Mouse (Mus musculus): ENCODE results near the gene Ogfod3. TPM values are rescaled to one million over a fixed set of nuclear protein-coding genes. Genes with fewer than 3 reads are reported as not detected.

The Ogfod3 gene
- polyA plus RNA-seq, 1 experiment from 2014 or later: 28.3 TPM

GRCm38 (mm10) chr11:121228129-121229017 is 23.9 kb upstream of the Ogfod3 start:
- peak overlapping the region; percentile 80 for H3K27ac ChIP-seq (replicated peaks)
- no peaks in the 10 kb centered on the region for H3K9me3 ChIP-seq
- no peaks in the 10 kb centered on the region for H3K27me3 ChIP-seq
- 23% methylated on average over 21 of the region's 21 CpGs for WGBS
- H3K4me1 ChIP-seq (replicated peaks): peaks cover 24% of the 10 kb centered on the region
- peak; percentile 8 for ATAC-seq (ENCODE audit: low FRiP score, low read depth)
- H3K9ac ChIP-seq: peak overlapping the region; percentile 70
- H3K4me2 ChIP-seq: peak overlapping the region; percentile 84
- H3K36me3 ChIP-seq: peaks cover 26% of the 10 kb centered on the region
- peak overlapping the region; percentile 81 for H3K4me3 ChIP-seq

GRCm38 (mm10) chr11:121221321-121222010 is 17.0 kb upstream of the Ogfod3 start:
- ATAC-seq (ENCODE audit: low FRiP score, low read depth): no peak
- whole genome bisulfite sequencing: 94% methylated on average over 6 of the region's 6 CpGs

GRCm38 (mm10) chr11:121220771-121221170 is 16.3 kb upstream of the Ogfod3 start:
- Histone ChIP-seq H3K27me3 (no peaks in the 10 kb centered on the region), H3K4me2 (no peak overlapping the region), H3K27ac (replicated peaks) (no peak overlapping the region), H3K9me3 (no peaks in the 10 kb centered on the region), H3K36me3 (peaks cover 58% of the 10 kb centered on the region), H3K4me1 (replicated peaks) (no peaks in the 10 kb centered on the region), H3K9ac (no peak overlapping the region), H3K4me3 (no peak overlapping the region)
- ATAC-seq (ENCODE audit: low FRiP score, low read depth): no peak
- 89% methylated on average over 5 of the region's 5 CpGs for WGBS

More at GRCm38 (mm10) chr11:121221321-121222010, 17.0 kb upstream of the Ogfod3 start:
- Histone ChIP-seq H3K9ac (no peak overlapping the region), H3K27me3 (no peaks in the 10 kb centered on the region), H3K4me3 (no peak overlapping the region), H3K9me3 (no peaks in the 10 kb centered on the region), H3K27ac (replicated peaks) (no peak overlapping the region), H3K36me3 (peaks cover 59% of the 10 kb centered on the region), H3K4me1 (replicated peaks) (no peaks in the 10 kb centered on the region), H3K4me2 (no peak overlapping the region)

- no peak overlapping the region for H3K4me2 ChIP-seq
These were observed 15.3 kb upstream of the Ogfod3 start for GRCm38 (mm10) chr11:121219776-121220175.

GRCm38 (mm10) chr11:121216831-121217230 is 12.3 kb upstream of the Ogfod3 start:
- Histone ChIP-seq H3K4me1 (replicated peaks) (no peaks in the 10 kb centered on the region), H3K9me3 (no peaks in the 10 kb centered on the region), H3K27ac (replicated peaks) (no peak overlapping the region), H3K27me3 (no peaks in the 10 kb centered on the region), H3K4me2 (no peak overlapping the region), H3K9ac (no peak overlapping the region), H3K36me3 (peaks cover 35% of the 10 kb centered on the region), H3K4me3 (no peak overlapping the region)
- WGBS: 99% methylated on average over 3 of the region's 3 CpGs
- ATAC-seq (ENCODE audit: low FRiP score, low read depth): no peak

More at GRCm38 (mm10) chr11:121219776-121220175, 15.3 kb upstream of the Ogfod3 start:
- Histone ChIP-seq H3K36me3 (peaks cover 48% of the 10 kb centered on the region), H3K4me3 (no peak overlapping the region), H3K9me3 (no peaks in the 10 kb centered on the region), H3K4me1 (replicated peaks) (no peaks in the 10 kb centered on the region), H3K27ac (replicated peaks) (no peak overlapping the region), H3K27me3 (no peaks in the 10 kb centered on the region), H3K9ac (no peak overlapping the region)
- no peak for ATAC-seq (ENCODE audit: low FRiP score, low read depth)
- 91% methylated on average over 11 of the region's 11 CpGs for WGBS

GRCm38 (mm10) chr11:121203859-121204160 is 701 bp downstream of the Ogfod3 start:
- 1% methylated on average over 5 of the region's 5 CpGs for WGBS

GRCm38 (mm10) chr11:121201436-121202198 is 2.9 kb downstream of the Ogfod3 start:
- no peak overlapping the region for H3K9ac ChIP-seq
- no peak for ATAC-seq (ENCODE audit: low FRiP score, low read depth)
- H3K9me3 ChIP-seq: no peaks in the 10 kb centered on the region
- H3K4me1 ChIP-seq (replicated peaks): peaks cover 13% of the 10 kb centered on the region
- no peaks in the 10 kb centered on the region; the same call in 1 of the 2 replicates for H3K36me3 ChIP-seq
- no peaks in the 10 kb centered on the region for H3K27me3 ChIP-seq
- 58% methylated on average over 11 of the region's 11 CpGs for WGBS
- no peak overlapping the region for H3K4me3 ChIP-seq
- no peak overlapping the region for H3K27ac ChIP-seq (replicated peaks)
- no peak overlapping the region for H3K4me2 ChIP-seq

More at GRCm38 (mm10) chr11:121203859-121204160, 701 bp downstream of the Ogfod3 start:
- ATAC-seq (ENCODE audit: low FRiP score, low read depth): no peak
- H3K4me3 ChIP-seq: peak overlapping the region; percentile 86
- peak overlapping the region; percentile 83 for H3K9ac ChIP-seq
- H3K27me3 ChIP-seq: no peaks in the 10 kb centered on the region
- H3K4me2 ChIP-seq: peak overlapping the region; percentile 73
- H3K9me3 ChIP-seq: no peaks in the 10 kb centered on the region
- H3K4me1 ChIP-seq (replicated peaks): peaks cover 13% of the 10 kb centered on the region
- H3K27ac ChIP-seq (replicated peaks): peak overlapping the region; percentile 94
- no peaks in the 10 kb centered on the region; the same call in none of the 2 replicates for H3K36me3 ChIP-seq

GRCm38 (mm10) chr11:121200781-121201180 is 3.7 kb downstream of the Ogfod3 start:
- no peaks in the 10 kb centered on the region for H3K27me3 ChIP-seq
- no peaks in the 10 kb centered on the region; the same call in 1 of the 2 replicates for H3K36me3 ChIP-seq
- H3K27ac ChIP-seq (replicated peaks): no peak overlapping the region
- no peaks in the 10 kb centered on the region for H3K9me3 ChIP-seq
- peaks cover 13% of the 10 kb centered on the region for H3K4me1 ChIP-seq (replicated peaks)
- no peak overlapping the region for H3K9ac ChIP-seq
- H3K4me2 ChIP-seq: no peak overlapping the region
- 95% methylated on average over 6 of the region's 6 CpGs for WGBS
- ATAC-seq (ENCODE audit: low FRiP score, low read depth): no peak
- H3K4me3 ChIP-seq: no peak overlapping the region

- H3K4me3 ChIP-seq: no peak overlapping the region
- WGBS: 78% methylated on average over 4 of the region's 4 CpGs
- H3K9ac ChIP-seq: no peak overlapping the region
- no peak overlapping the region for H3K4me2 ChIP-seq
- H3K27ac ChIP-seq (replicated peaks): no peak overlapping the region
- no peaks in the 10 kb centered on the region for H3K9me3 ChIP-seq
- no peak for ATAC-seq (ENCODE audit: low FRiP score, low read depth)
- no peaks in the 10 kb centered on the region for H3K27me3 ChIP-seq
- peaks cover 9% of the 10 kb centered on the region for H3K4me1 ChIP-seq (replicated peaks)
- no peaks in the 10 kb centered on the region; the same call in 1 of the 2 replicates for H3K36me3 ChIP-seq
These were observed 4.7 kb downstream of the Ogfod3 start for GRCm38 (mm10) chr11:121199851-121200250.

- Histone ChIP-seq H3K4me3 (no peak overlapping the region), H3K9ac (no peak overlapping the region), H3K4me2 (no peak overlapping the region), H3K27me3 (no peaks in the 10 kb centered on the region), H3K27ac (replicated peaks) (no peak overlapping the region), H3K36me3 (no peaks in the 10 kb centered on the region; the same call in 1 of the 2 replicates), H3K4me1 (replicated peaks) (peaks cover 5% of the 10 kb centered on the region), H3K9me3 (no peaks in the 10 kb centered on the region)
- 65% methylated on average over 2 of the region's 2 CpGs for WGBS
- ATAC-seq (ENCODE audit: low FRiP score, low read depth): no peak
These were observed 5.9 kb downstream of the Ogfod3 start for GRCm38 (mm10) chr11:121198622-121199021.

GRCm38 (mm10) chr11:121193415-121193814 is 11.1 kb downstream of the Ogfod3 start:
- no peak overlapping the region for H3K9ac ChIP-seq
- H3K4me3 ChIP-seq: no peak overlapping the region
- H3K36me3 ChIP-seq: no peaks in the 10 kb centered on the region
- H3K4me1 ChIP-seq (replicated peaks): no peaks in the 10 kb centered on the region
- H3K27me3 ChIP-seq: no peaks in the 10 kb centered on the region
- H3K9me3 ChIP-seq: no peaks in the 10 kb centered on the region
- no peak for ATAC-seq (ENCODE audit: low FRiP score, low read depth)
- H3K27ac ChIP-seq (replicated peaks): no peak overlapping the region
- no peak overlapping the region for H3K4me2 ChIP-seq
- 85% methylated on average over 3 of the region's 3 CpGs for WGBS
